Mouse (Mus musculus) ovary, adult 18-20 months (tissue): Measurements from ENCODE around the gene Gm42417.
"Not testable (repeated sequence)": the region's sequence is repeated elsewhere in the genome, so short reads cannot be mapped to it uniquely, and the experiment has no call there.

Experiments used
- DNase-seq: peaks from one replicate; pipeline ENCODE4 v3.0.0; 2022; ENCODE audit warnings: low spot score, mixed read lengths

Gm42417 gene

DNA sequence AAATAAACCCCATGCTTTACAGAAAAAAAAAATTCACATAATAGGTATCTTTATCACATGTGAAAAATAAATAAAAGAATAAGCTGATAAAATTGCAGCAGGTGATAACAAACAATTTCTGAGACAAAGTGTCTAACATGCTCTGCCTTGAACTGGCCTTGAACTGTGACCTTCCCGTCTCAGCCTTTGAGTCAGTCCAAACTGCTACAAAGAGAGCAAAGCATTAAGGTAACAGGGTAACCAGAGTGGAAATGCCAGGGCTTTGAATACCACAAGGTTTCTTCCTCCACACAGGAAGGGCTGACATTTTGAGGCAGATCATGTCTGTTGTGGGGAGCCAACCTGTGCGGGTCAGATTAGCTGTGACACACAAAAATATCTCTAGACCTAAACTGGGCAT lies 6.2 kb upstream of the Gm42417 start:
- DNase-seq, result no peak

DNA sequence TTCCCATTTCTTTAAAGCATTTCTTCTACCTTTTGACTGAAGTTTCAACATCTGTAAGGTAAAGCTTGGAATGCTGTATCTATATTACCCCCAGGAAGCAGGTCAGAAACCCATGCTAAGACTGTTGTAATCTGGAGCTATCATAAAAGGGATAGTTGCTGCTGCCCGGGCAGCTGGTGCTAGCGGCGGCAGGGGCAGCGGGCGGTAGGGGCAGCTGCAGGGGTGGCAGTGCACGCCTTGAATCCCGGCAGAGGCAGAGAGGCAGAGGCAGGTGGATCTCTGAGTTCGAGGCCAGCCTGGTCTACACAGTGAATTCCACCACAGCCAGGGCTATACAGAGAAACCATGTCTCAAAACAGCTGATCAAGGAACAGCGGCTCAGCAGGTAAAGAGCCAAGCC lies 3.7 kb upstream of the Gm42417 start:
- no peak for DNase-seq

DNA sequence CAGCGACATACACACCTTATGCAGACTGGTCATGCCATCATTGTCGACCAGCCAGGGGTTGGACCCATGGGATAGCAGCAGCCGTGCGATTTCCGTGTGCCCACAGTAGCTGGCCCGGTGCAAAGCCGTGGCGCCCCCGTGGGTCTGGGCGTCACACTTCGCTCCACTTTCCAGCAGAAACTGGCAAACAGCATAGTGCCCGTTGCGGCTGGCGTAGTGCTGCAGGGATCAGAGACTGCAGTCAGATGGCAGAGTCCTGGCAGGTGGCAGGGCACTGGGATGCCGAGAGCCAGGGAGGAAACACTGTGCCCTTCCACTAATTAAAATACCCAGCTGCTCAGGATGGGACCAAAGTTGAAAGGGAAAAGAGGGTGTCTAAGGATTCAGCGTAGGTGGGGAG lies 2.6 kb upstream of the Gm42417 start:
- no peak for DNase-seq

DNA sequence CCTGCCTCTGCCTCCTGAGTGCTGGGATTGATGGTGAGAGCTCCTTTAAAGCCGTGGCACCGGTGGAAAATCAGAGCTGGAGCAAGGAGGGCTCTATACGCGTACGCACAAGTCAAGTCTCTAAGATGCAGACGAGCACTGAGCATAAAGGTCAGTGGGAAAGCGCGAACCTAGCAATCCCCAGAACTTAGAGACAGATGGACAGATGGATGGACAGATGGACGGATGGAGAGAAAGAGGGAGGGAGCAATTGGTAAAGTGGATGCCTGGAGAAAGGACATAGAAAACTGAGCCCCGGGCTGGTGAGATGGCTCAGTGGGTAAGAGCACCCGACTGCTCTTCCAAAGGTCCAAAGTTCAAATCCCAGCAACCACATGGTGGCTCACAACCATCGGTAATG lies 1.6 kb upstream of the Gm42417 start:
- no peak for DNase-seq

DNA sequence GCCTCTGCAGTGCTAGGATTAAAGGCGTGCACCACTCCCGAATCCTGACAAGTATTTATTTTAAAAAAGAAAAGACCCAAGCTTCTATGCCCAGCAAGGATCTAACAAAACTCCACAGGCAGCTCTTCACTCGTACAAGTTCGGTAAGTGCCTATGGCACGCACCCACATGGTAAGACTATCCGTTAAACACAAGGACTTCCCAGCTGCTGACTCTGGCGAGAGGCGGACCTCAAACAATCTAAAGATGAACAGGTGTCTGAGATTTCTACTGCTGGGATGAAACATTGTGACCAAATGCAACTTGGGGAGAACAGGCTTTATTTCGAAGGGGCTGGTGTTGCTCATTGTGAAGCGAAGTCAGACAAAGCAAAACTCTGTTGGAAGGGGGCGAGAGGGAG lies 903 bp upstream of the Gm42417 start:
- DNase-seq, result no peak

DNA sequence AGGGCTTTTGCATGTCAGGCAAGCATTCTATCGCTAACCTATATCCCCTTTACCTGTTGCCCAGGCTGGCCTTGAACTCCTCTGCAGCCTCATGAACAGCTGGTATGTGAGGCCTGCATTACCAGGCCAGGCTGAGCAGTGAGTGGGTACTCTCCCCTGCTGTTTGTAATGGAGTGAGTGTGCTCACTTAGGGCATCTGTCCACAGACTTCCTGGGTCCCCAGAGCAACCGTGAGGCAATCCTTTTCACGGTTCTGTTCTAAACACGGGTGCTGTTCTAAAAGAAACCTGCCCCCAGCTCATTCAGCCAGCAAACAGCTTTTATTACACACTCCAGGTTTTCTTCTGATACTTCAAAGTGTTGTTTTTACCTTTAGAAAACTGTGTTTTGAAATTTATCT lies 502 bp downstream of the Gm42417 start:
- no peak for DNase-seq

DNA sequence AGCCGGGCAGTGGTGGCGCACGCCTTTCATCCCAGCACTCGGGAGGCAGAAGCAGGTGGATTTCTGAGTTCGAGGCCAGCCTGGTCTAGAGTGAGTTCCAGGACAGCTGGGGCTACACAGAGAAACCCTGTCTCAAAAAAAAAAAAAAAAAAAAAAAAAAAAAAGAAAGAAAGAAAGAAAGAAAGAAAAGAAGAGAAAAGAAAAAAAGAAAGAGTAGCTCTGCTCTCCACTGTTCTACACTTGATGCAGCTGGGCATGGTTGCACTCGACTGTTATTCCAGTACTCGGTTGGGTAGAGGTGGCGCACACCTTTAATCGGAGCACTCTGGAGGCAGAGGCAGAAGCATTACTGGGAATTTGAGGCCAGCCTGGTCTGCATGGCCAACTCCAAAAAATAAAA lies 2.4 kb downstream of the Gm42417 start, which contains the start of gene Ankrd23:
Gene Ankrd23, minus strand, starts transcription at position 101 of the 400 bp plus-strand sequence.
- DNase-seq, result not testable (repeated sequence)

DNA sequence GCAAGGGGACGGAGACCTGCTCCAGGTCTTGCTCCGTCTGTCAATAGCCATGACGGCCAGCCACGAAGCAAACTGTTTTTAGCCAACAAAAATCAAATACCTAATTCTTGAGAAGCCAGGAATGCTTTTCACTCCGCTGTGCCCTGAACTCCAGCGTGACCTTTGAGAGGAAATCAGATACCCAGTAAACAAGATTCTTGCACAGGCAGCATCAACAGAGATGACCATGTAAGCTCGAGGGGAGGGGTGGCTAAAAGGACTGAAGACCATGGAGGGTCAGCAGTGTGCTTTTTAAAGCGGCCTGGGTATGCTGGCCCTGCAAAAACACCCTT lies 2.9 kb downstream of the Gm42417 start:
- no peak for DNase-seq

DNA sequence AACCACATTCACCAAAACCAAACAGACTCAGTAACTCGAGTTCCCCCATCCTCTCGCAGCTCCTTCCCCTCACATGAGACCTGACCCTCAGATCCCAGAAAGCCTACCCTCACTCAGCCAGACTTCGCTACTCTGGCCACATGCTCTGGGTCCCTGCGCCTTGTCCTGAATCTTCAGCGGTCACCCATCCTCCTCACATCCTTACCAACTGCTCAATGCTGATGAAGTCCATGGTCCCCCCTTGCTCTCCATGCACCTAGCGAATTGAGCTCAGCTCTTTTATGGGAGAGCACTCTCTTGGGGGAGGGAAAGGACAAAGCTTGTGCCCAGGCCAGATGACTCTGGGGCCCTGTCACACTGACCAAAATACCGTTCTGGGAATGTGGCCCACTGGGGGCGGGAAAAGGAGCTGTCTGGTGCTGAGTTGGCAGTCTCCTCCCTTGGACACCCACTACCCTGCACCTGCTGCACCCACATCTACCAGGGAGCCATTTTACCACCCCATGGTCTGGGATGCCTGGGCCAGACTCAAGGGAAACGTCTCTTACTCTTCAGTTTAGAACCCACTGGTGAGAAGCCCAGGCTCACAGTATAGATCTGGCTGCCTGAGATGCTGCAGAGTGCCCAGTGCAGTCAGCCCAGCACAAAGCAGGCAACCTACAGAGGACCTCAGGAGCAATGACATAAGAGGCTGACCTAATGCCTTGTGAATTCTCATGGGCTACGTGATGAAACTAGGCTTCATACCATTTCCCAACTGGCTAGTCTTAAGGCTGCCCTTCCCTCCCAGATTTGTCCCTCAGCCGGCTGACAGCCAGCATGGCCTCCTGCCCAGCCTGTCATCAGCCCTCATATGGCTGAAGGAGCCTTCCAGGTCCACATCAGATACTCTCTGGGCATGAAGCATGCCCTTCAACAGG lies 3.5 kb downstream of the Gm42417 start:
- DNase-seq, result no peak

DNA sequence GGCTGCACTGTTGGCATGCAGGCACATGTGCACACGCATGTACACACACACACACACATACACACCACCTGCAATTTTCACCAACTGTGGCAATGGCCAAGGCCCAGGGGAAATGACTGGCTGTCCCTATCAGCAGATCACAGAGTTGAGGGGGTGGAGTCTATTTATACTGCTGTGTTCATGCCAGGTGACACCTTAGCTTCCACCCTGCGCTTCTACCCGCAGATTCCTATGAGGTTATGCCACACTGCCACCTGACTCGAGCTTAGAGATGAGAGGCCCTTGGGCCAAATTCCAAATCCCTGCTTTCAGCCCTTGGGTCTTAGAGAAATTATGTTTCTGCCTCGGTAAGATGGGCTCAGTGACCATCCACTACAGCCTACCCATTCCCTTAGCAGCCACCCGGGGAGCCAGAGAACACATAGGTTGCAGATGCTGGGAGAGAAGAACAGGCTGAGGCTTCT lies 4.6 kb downstream of the Gm42417 start:
- DNase-seq, result no peak

DNA sequence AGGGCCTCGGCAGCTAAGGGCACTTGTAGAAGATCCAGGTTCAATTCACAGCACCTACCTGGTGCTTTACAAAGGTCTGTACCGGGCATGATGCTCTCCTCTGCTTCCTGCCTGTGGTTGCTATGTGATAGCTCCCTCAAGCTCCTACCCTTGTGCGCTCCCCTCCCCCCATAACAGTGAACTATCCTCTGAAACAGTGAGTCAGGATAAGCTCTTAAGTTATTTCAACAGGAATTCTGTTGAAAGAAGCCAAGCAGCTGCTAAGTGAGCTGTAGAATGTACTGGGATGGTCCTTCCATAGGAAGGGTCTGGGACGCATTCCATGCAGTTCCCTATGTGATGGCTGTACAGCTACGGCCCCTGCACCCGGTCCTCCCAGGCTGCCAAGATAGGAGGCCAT lies 5.7 kb downstream of the Gm42417 start:
- no peak for DNase-seq

DNA sequence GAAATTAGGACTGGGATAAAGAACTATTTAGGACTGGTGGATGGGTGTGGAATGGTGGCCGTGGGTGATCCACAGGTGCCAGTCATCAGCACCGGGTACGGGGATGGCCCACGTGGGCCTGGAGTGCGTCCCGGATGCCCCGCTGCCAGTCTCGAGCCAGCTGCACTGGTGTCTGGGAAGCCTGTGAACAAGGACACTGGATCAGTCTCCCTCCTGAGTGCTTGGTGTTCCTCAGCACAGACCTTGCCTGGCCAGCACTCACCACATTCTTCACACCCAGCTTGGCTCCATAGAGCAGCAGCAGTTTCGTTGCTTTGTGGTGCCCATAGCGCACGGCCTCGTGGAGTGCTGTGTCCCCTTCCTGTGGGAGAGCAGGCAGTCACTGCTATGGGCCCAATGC lies 7.8 kb downstream of the Gm42417 start:
- no peak for DNase-seq

DNA sequence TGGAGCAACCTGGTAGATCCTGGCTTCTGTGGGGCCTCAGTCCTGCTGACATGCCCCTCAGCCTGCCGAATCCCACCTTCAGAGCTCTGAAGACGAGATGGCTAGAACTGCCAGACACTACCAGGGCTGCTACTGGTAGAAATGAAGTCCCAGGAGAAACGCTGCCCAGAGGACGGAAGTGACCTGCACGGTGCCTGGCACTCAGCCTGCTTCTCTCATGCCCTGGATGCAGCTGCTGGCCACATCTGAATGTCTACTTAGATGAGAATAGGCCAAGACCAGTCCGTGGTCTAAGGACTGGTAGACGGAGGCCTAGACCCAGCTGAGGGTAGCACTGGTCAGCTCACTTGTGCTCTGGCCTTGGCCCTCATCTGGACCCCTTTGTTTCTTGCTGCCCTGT lies 8.3 kb downstream of the Gm42417 start:
- no peak for DNase-seq

DNA sequence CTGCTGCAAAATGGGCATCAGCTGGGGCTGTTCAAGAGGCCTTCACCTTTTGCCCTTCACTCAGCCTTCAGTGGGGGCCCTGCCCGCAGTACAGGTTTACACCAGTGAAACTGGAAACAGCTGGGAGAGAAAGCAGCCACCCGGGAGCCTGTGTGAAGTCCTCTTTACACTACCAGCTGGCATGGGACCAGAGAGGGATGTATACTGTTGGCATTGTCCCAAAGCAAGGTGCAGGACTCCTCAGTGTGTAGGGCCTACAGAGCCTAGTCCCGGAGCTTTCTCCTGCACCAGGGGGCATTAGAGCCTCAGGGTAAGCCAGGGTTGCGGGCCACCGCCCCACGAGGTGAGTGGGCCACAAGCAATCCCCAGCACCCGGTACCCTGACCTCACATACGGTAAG lies 8.7 kb downstream of the Gm42417 start:
- no peak for DNase-seq

DNA sequence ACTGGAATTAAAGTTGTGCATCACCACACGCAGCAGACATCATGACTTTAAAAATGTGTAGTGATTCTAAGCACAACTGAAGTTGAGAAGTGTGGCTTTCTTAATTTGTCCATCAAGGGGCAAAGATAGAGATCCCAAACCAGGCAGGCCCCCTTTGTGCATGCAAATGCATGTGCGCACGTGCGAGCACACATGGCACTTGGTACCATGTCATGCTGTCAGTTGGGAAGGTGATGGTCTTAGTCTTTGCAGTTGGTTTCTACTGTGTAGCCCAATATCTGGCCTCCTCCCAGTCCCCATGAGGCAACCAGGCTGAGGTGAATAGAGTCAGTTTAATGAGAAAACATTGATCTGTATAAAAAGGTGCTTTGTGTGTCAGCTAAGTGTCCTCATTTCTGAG lies 9.4 kb downstream of the Gm42417 start:
- no peak for DNase-seq

DNA sequence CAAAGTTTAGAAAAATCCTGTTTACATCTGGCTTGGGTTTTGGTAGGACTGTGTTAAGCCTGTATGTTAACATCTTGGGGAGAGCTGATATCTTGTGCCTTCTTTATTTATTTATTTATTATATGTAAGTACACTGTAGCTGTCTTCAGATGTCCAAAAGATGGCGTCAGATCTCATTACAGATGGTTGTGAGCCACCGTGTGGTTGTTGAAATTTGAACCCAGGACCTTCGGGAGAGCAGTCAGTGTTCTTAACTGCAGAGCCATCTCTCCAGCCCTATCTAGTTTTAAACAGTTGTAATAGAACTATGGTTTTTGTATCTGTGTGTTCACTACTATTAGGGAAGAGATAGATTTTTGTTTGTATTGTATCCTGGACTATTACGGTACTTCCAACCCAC lies 10.0 kb downstream of the Gm42417 start:
- no peak for DNase-seq

DNA sequence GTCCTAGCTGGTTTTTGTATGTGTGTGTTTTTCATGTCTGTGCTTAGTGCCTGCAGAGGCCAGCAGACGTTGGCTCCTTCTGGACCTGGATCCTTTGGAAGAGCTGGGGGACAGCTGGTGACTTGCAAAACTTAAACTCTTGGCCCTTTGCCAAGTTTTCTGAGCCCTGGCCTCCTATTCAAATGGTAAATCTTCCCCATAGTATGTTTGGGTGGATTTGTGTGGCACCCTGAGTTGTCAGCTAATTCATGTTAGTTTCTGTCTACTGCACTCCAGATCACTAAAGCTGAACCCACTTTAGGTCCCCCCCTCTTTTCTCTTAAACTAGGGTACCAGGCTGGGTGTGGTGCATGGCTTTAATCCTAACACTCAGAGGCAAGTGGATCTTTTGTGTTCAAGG lies 10.9 kb downstream of the Gm42417 start:
- no peak for DNase-seq

DNA sequence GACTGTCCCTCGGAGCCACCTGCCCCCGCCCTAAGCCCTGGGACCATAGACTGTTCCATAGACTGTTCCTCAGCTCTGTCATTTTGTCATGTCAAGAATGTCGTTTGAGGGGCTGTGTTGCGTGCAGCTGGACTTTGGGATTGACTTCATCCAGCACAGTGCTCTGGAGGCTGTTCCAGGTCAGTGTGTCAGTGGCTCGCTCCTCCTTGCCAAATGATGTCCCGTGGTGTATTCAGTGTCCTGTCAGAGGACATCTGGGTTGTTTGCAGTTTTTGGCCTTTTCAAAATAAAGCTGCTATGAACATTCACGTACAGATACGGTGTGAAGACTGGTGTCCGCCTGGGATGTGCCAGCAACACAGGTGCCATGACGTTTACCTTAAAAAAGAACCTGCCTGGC lies 12.3 kb downstream of the Gm42417 start:
- DNase-seq, result no peak

DNA sequence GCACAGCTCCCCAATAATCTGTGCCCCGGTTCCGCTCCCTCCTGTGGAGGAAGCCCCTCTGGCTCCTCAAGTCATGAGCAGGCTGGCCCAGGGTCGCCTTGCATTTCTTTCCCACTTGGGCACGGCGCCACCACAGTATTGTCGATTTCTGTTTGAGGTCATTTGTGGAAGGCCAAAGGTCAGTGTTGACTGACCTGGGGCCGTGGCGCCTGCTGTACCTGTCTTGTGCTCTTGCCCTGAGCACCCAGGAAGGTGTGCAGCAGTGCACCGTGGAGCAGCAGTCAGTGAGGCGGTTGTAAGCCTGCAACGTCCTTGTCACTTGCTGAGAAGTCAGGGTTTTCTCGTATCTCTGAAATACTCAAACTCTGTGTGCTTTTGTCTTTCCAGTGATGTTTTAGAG lies 13.5 kb downstream of the Gm42417 start:
- DNase-seq, result no peak

DNA sequence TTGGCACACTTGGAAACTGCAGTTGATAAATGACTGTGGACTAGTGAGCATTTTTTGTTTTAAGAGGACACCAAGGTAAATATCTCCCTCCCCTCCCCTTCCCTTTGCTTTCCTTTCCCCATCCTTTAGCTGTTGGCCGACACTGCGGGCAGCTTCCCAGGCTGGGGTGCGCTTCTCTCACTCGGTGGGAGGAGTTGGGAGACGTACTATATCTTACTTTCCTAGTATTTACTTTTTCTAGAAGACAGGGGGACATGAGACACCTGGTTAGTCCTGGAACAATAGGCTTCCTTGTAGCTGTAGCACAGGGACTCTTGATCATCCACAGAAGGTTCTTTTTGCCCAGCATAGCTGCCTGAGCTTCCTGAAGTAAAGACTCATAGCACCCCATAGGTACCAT lies 15.2 kb downstream of the Gm42417 start:
- DNase-seq, result no peak

DNA sequence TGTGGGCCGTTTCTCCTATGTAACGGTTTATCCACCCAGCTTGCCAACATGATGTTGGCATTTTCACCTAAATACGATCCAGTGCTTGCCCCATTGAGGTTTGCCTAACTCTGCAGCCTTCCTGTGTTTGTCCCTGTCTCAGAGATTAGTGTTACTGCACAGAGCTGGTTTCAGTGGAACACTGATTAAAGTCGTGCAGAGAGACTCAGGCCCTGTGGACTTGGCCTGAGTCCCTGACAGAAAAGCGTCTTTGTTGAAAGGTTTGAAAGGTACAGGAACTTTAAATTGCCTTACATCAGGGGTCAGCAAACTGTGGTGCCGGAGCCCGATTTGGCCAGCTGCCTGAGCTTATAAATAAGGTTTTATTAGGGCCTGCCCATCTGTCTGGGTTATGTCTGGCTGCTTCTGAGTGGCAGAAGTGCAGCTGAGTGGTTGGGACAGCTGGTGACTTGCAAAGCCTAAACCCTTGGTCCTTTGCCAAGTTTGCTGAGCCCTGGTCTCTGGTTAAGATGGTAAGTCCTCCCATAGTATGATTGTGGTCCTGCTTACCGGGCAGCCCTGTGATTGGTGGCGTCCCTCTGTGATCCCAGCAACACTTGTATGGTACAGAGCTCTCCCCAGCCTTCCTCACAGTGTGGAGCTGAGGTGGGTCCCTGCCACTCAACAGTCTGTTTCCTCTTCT lies 15.8 kb downstream of the Gm42417 start:
- DNase-seq, result no peak

DNA sequence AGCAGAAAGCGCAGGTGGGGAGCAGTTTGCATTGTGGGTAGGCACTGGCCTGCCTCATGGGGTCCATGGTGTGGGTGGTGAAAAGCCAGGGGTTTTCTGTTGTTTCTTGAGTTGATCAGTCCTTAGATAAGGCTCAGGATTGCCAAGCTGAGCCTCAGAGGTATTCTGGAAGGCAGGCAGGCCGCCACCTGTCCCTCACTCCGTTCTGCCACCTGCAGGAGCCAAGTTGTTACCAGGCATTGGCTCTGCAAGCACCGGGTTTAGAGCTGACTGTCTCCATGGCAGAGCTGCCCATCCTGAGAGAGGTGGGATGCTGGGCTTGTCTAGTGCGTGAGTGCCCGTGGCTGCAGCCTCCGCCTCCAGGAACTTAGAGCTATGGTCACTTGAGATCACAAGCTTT lies 17.0 kb downstream of the Gm42417 start:
- DNase-seq, result no peak

DNA sequence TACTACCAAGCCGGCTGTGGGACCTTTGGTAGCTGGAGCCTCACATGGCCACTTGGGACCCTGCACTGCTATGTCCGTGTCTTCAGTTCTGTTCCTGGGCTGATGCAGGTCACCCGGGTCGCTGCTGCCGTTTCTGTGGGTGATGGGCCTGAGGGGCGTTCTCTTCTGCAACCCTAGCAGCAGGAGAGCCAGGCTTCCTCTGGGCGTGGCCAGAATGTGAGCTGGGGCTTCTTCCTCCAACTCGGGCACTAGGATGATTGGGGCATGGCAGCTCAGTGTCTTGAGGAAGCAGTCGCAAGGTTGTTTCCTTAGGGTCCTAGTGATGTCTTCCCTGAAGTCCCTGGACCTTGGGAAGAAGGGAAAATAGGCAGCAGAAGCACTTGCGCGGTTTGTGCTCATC lies 19.6 kb downstream of the Gm42417 start:
- DNase-seq, result no peak

DNA sequence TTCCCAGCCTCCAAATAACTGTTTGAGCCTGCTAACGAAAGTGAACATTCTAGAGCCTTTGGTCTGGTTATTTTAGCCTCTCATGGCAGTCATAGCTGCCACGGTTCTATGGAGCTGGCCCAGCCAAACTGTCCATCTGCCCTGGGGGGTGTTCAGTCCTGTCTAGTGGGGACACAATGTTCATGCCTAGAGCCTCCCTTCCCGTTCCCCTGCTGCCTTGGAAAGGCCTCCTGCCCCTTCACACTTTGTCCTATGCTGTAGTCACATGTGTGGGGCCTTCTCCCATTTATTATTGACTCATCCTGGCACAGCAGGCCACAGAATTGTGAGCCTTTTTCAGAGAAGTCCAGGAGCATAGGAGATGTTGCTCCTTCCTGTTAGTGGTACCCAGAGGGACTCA lies 21.0 kb downstream of the Gm42417 start:
- DNase-seq, result no peak
